Mouse (Mus musculus) lung, postnatal 4 days (tissue): Measurements from ENCODE around the gene Gstt2.
"Not testable (repeated sequence)": the region's sequence is repeated elsewhere in the genome, so short reads cannot be mapped to it uniquely, and the experiment has no call there.

Source experiments
- DNase-seq, 2 experiments: peaks; one replicate each; pipeline ENCODE4 v3.0.0; 2021

The Gstt2 gene

DNA sequence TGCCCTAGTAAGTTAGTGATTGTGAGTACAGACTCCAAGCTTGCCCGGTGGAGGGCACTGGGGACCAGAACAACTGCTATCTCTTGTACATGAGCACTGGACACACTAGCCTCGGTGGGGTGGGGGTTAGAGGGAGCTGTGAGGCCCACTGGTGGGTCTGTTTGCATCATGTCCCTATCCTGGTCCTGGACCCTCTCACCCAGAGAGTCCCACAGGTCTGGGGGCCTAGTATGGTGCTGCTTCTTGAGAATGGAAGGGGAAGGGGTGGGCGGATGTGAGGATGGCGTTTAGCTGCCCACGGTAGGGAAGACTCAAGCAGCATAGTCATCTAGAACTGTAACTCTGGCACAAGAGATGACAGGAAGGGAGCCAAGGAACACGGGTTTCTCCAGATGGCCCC is 17.6 kb upstream of the Gstt2 start:
- DNase-seq, result no peak

- no peak for DNase-seq
Observed at GRCm38 (mm10) chr10:75854096-75854495, 16.9 kb upstream of the Gstt2 start.

- peak; percentile 74 to 87 for DNase-seq
Observed at GRCm38 (mm10) chr10:75853452-75853851, 16.2 kb upstream of the Gstt2 start.

GRCm38 (mm10) chr10:75852539-75853125 is 15.4 kb upstream of the Gstt2 start:
- no peak for DNase-seq

- no peak for DNase-seq
Observed at GRCm38 (mm10) chr10:75851681-75852080, 14.5 kb upstream of the Gstt2 start.

- DNase-seq, result no peak
Observed at GRCm38 (mm10) chr10:75851076-75851475, 13.9 kb upstream of the Gstt2 start.

DNA sequence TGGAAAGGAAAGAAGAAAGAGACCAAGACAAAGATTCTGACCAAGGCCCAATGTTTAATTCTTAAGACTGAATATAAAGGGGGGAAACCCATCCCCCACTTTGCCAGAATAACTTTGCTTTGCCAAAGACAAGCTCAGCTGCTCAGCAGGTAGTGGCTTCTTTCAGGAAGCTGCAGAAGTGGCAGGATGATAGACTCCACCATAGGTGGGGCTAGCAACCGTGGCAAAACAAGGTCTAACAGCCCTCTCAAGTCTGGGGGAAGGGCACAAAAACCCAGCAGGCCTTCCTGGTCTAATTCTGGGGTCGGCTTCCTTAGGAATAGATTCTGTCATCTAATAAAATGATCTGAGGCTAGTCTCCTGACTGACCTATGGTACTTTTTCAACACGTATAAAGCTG is 11.2 kb upstream of the Gstt2 start:
- DNase-seq, result no peak

DNA sequence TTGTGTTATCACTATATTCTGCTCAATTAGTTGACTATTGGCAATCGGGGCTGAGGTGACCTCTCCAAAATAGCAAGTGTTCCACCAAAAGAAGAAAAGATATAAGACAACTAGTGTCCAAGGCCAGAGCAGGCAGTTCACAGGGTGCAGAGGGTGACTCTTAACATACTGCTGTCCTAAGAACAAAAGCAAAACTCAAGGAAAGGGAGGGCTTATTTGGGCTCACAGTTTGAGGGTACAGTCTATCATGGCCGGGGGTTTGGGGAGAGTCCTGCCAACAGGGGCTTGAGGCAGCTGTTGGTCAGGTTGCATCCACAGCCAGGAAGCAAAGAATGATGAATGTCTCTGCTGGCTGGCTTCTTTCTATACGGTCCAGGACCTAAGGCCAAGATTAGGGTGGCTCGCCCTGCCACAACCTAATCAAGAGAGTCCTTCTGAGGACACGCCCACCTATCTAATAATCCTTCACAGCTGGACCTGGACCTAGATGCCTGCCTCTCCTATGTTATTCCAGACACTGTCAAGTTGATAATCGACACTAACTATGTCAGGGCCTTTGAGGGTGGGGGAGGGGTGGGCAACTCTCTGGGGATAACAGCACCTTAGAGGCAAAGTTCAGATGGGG is 8.2 kb upstream of the Gstt2 start:
- no peak for DNase-seq

- DNase-seq, result no peak
Observed at GRCm38 (mm10) chr10:75844800-75845199, 7.6 kb upstream of the Gstt2 start.

- DNase-seq, result not testable (repeated sequence)
Observed at GRCm38 (mm10) chr10:75843898-75844297, 6.7 kb upstream of the Gstt2 start.

- DNase-seq, result no peak
Observed at GRCm38 (mm10) chr10:75839092-75839491, 1.9 kb upstream of the Gstt2 start.

DNA sequence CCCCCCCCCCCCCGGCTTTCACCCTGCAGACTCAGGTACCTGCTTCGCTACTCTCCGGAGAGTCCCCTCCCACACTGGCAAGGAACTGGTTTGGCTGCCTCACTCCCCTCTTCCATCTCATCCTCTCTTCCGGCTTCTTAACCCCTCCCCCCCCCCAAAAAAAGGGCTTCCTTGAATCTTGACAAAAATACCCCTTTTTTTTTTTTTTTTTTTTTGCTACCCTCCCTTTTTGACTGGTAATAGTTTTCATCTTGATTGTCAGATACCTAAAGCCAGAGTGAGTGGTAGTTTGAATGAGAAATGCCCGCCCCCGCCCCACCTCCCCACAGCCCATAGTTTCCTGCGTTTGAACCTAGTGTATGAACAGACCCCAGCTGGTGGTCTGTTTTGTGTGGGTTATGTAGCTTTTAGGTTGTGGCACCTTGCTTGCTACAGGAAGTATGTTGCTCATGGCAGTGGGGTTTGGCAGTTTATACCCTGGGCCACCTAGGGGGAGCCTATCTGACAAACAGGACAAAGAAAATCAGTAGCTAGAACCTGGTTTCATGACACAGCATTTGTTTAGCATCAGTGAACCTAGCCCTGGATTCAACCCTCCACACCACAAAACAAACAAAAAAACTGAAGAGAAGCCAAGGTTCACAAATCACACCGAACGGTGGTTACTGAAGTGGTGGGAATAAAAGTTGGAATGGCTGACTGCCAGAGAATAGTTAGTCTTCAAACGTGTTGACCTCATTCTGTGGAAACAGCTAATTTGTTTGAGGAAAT is 1.3 kb downstream of the Gstt2 start:
- DNase-seq, result peak in 1 of 2 experiments; percentile 41

DNA sequence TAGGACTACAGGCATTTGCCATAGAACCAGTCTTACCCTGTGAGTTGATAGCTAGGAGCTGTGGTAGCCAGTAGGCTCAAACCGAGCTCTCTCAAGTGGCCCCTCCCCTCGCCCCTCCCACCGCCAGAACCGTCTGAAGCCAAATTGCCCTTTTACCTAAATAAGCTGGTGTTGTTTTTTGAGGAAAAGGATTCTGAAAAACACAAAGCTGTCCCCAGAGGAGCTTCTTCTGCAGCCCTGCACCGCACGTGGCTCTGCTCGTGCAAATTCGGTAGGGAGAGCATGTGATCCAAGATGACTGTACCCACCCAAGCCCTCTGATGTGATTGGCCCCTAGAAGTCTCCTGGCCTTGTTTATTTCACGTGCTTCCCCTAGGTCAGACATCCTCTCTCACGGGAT is 1.9 kb downstream of the Gstt2 start:
- peak; percentile 66 to 70 for DNase-seq

DNA sequence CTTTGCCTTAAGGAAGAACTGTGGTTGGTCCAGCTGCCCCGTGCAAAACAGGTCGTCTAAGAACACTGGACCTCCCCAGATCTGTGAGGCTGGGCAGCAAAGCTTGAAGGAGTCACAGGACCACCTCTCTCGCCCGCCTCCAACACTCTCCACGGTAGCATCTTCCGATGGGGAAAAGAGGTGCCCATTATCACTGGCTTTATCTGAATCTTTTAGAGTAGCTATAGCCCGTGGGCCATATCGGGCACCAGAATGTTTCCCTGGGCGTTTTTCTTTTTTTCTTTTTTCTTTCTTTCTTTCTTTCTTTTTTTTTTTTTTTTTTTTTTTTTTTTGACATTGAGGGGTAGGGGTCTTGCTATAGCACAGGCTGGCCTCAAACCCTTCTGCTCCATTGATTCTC is 2.5 kb downstream of the Gstt2 start:
- no peak for DNase-seq

DNA sequence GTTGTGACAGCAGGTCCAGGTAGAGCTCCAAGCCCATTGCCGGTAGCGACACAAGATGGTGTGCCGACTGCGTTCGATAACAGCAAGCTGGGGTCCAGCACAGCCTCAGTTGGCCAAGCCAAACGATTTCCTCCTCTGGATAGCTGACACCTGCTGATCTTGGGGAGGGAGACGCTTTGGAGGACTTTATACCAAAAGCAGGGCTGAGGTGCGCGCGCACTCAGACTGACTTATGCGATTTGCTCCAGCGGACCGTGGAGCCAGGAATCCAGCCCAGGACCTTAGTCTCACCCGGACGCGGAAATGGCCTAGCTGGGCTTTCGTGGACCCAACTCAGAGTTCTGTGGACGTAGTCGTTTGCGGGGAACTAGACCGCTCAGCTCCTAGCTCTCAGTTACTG is 3.0 kb downstream of the Gstt2 start:
- peak; percentile 84 for DNase-seq

DNA sequence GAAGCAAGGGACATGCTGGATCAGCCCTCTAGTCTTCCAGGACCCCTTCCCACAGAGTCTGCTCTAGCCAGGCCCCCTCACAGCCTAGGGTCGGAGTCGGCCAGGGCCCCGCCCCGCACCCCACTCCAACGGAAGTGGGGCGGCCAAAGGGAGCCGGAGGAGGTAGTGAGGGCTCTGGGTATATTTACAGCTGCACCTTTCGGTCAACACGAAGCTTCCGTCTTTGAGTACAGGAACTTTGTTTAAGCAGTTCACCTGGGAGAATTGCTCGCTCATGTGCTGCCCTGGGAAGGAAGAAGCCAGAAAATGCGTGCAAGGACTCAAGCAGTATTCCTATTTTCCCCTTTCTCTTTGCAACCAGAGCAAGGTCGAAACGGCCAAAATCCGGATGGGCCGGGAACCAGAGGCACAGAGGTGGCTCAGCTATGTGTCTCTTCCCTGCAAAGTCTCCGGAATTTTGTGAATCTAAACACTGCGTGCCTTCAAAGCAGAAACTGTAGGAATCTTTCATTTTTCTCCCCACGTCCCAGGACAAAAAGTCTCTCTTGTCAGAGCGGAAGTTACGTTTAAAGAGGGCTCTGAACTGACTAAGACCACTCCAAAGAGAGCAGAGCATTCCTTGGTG is 3.7 kb downstream of the Gstt2 start:
- peak; percentile 53 to 60 for DNase-seq

GRCm38 (mm10) chr10:75832272-75832895 is 4.8 kb downstream of the Gstt2 start:
- DNase-seq, result peak; percentile 74 to 80

GRCm38 (mm10) chr10:75830275-75830670 is 7.0 kb downstream of the Gstt2 start:
- no peak for DNase-seq

DNA sequence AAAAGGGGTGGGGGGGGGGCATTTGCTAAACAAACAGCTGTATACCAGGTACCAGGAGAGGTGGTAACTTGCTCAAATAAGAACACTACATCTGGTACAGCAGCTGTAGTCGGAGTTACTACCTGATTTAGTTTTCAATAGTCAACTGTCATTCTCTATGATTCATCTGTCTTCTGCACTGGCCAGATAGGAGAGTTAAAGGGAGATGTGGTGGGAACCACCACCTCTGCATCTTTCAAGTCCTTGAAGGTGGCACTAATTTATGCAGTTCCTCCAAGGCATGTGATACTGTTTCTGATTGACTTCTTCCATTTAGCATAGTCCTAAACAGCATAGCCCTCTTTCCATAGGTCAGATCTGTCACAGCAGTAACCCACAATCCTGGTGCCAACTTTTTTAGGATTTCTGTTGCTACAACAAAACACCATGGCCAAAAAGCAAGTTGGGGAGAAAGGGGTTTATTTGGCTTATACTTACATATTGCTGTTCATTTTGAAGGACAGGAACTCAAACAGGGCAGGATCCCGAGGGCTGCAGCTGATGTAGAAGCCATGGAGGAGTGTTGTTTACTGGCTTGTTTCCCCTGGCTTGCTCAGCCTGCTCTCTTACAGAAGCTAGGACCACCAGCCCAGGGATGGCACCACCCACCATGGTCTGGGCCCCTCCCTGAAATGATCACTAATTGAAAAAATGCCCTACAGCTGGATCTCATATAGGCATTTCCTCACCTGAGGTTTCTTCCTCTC is 7.5 kb downstream of the Gstt2 start:
- DNase-seq, result no peak

GRCm38 (mm10) chr10:75828500-75828931 is 8.7 kb downstream of the Gstt2 start:
- DNase-seq, result peak; percentile 42 to 78

DNA sequence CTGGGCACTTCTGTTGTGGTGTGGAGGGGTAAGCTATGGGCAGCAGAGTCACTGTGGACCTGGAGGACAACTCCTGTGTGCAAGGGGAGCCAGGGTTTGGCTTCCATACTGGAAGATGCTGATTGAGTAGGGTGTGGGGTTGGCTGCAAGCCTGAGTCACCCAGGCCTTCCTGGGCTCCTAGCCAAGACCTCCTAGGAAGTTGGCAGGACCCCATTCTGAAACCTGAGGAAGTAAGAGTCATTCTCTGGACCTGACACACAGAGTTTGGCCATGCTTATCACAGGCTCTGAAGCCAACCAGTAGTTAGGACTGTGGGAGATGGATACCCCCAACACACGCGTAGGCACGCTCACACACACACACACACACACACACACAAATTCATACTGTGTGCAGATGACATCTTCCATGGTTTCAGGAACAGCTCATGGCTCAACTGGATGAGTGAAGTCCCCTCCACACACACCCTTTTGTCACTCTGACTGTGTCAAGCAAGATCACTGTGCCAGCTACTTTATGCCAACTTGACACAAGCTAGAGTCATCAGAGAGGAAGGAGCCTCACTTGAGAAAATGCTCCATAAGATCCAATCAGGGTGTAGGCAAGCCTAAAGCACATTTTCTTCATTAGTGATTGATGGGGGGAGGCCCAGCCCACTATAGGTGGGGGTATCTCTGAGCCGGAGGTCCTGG is 9.4 kb downstream of the Gstt2 start:
- peak; percentile 63 to 74 for DNase-seq

- no peak for DNase-seq
Observed at GRCm38 (mm10) chr10:75824530-75824929, 12.7 kb downstream of the Gstt2 start.
